Mouse (Mus musculus) midbrain, postnatal 0 days (tissue): ENCODE results near the gene Sh3kbp1. TPM values are rescaled to one million over a fixed set of nuclear protein-coding genes. Genes with fewer than 3 reads are reported as not detected.

Experiments used
- ATAC-seq: fragments of 200-750 bp; cut with Nextera tagmentation; 2 replicates; pipeline ENCODE4 v1.8.0; 2017; ENCODE audit warnings: moderate number of reproducible peaks, mild to moderate bottlenecking, moderate TSS enrichment, moderate library complexity; ENCODE audit not compliant: low FRiP score
- DNase-seq: peaks from one replicate; pipeline ENCODE4 v3.0.0-alpha.2; 2015; ENCODE audit warnings: low spot score
- H3K27ac ChIP-seq: fragments of 300-500 bp; sonication (generic); 2 replicates; pipeline ENCODE4 v1.5.1; 2014; ENCODE audit warnings: low read depth, mild to moderate bottlenecking, low read length, mixed read lengths
- H3K27me3 ChIP-seq: fragments of 300-500 bp; sonication (generic); 2 replicates; pipeline ENCODE4 v1.6.1; 2014; ENCODE audit warnings: low read length, control low read depth, mixed read lengths; ENCODE audit not compliant: insufficient read depth
- H3K36me3 ChIP-seq: fragments of 300-500 bp; sonication (generic); 2 replicates; pipeline ENCODE4 v1.6.1; 2014; ENCODE audit warnings: low read length, control low read depth, mixed read lengths; ENCODE audit not compliant: insufficient read depth
- H3K4me1 ChIP-seq: fragments of 300-500 bp; sonication (generic); 2 replicates; pipeline ENCODE4 v1.6.1; 2014; ENCODE audit warnings: mild to moderate bottlenecking, control low read depth, antibody characterized with exemption, low read length, mixed read lengths; ENCODE audit not compliant: insufficient read depth
- H3K4me2 ChIP-seq: fragments of 300-500 bp; sonication (generic); 2 replicates; pipeline ENCODE4 v1.6.1; 2014; ENCODE audit warnings: low read depth, mild to moderate bottlenecking, low read length, mixed read lengths; ENCODE audit not compliant: poor library complexity, severe bottlenecking
- H3K4me3 ChIP-seq: fragments of 300-500 bp; sonication (generic); 2 replicates; pipeline ENCODE4 v1.5.1; 2014; ENCODE audit warnings: low read depth, mild to moderate bottlenecking, low read length, moderate library complexity
- H3K9ac ChIP-seq: fragments of 300-500 bp; sonication (generic); replicated peaks from 2 replicates; pipeline ENCODE4 v1.6.1; 2014; ENCODE audit warnings: mild to moderate bottlenecking, low read length, moderate library complexity, mixed read lengths; ENCODE audit not compliant: poor library complexity, severe bottlenecking
- H3K9me3 ChIP-seq: fragments of 300-500 bp; sonication (generic); 2 replicates; pipeline ENCODE4 v1.6.1; 2016; ENCODE audit warnings: low read length, control low read depth
- CTCF ChIP-seq: IDR thresholded peaks from 2 replicates; pipeline ENCODE4 v1.5.1; 2016; ENCODE audit warnings: antibody characterized with exemption, mild to moderate bottlenecking
- WGBS: fragments of 180-500 bp; shearing (Covaris S2); extraction: QIAGEN DNeasy Blood & Tissue Kit; methylation state at CpG from one replicate; pipeline ENCODE4 v1.1.7; 2014; 5-methylcytosine and 5-hydroxymethylcytosine counted together
- polyA plus RNA-seq: library from polyadenylated mRNA; unstranded; fragments of >200 nt; fragmentation: Nextera tagmentation; extraction: Ambion mirVana; gene quantifications from 2 replicates; pipeline ENCODE4 v1.2.1, GENCODE M21; 2015
- total RNA-seq: library from RNA; depleted of rRNA; stranded (reverse); fragments of >200 nt; gene quantifications from 2 replicates; pipeline ENCODE4 v1.2.3, GENCODE M21; 2014

Gene Sh3kbp1
- total and polyA plus RNA-seq, 2 experiments from 2014 or later = 41.9 to 42.4 TPM

- no peak overlapping the region for H3K4me3 ChIP-seq
- no peak overlapping the region for H3K27ac ChIP-seq
- no peak overlapping the region for H3K9ac ChIP-seq
- no peaks in the 10 kb centered on the region for H3K9me3 ChIP-seq
- H3K4me2 ChIP-seq = no peak overlapping the region
- DNase-seq (peak; percentile 53), ATAC-seq (no peak)
- H3K36me3 ChIP-seq = no peaks in the 10 kb centered on the region
- H3K4me1 ChIP-seq = no peaks in the 10 kb centered on the region
- WGBS = 56% methylated on average over 4 of the region's 4 CpGs
- no peaks in the 10 kb centered on the region for H3K27me3 ChIP-seq
- TF ChIP-seq CTCF = no peak
These were observed 269.5 kb downstream of the Sh3kbp1 start for GRCm38 (mm10) chrX:159896536-159896935.

- ATAC-seq (no peak), DNase-seq (no peak)
- no peak overlapping the region for H3K4me3 ChIP-seq
- H3K4me1 ChIP-seq = no peaks in the 10 kb centered on the region
- H3K9me3 ChIP-seq = no peaks in the 10 kb centered on the region
- H3K27me3 ChIP-seq = no peaks in the 10 kb centered on the region
- no peaks in the 10 kb centered on the region for H3K36me3 ChIP-seq
- no peak for TF ChIP-seq CTCF
- 38% methylated on average over 2 of the region's 2 CpGs for WGBS
- no peak overlapping the region for H3K4me2 ChIP-seq
- no peak overlapping the region for H3K9ac ChIP-seq
- no peak overlapping the region for H3K27ac ChIP-seq
These were observed 271.0 kb downstream of the Sh3kbp1 start for GRCm38 (mm10) chrX:159898110-159898509.

DNA sequence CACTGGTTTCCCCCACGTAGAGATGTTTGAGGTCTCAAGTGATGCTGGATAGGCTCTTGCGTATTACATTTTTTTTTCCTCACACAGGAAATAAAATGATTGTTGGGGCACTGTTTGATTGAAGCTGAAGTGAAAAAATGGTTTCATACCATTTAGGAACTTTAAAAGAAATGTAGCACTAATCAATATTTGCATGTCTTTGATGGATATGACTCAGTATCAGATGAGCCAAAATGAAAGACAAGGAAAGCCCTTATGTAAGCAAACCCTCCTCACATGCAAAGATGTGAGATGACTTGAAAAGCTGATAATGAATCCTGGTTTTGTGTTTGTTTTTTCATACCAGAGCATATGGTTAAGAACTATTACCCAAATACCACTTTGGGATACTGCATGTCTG lies 272.0 kb downstream of the Sh3kbp1 start:
- no peak for TF ChIP-seq CTCF
- no peak for DNase-seq
- 83% methylated on average over 2 of the region's 2 CpGs for WGBS

GRCm38 (mm10) chrX:159903421-159903820 lies 276.3 kb downstream of the Sh3kbp1 start:
- DNase-seq (no peak), ATAC-seq (no peak)
- Histone ChIP-seq H3K4me1 (no peaks in the 10 kb centered on the region), H3K9ac (no peak overlapping the region), H3K27me3 (no peaks in the 10 kb centered on the region), H3K4me3 (no peak overlapping the region), H3K9me3 (no peaks in the 10 kb centered on the region), H3K4me2 (no peak overlapping the region), H3K27ac (no peak overlapping the region), H3K36me3 (no peaks in the 10 kb centered on the region)
- 83% methylated on average over 3 of the region's 3 CpGs for WGBS
- TF ChIP-seq CTCF = no peak

More for the DNA sequence above, 272.0 kb downstream of the Sh3kbp1 start:
- no peak overlapping the region for H3K27ac ChIP-seq
- H3K4me2 ChIP-seq = no peak overlapping the region
- no peaks in the 10 kb centered on the region for H3K9me3 ChIP-seq
- no peak overlapping the region for H3K4me3 ChIP-seq
- no peaks in the 10 kb centered on the region for H3K27me3 ChIP-seq
- no peaks in the 10 kb centered on the region for H3K36me3 ChIP-seq
- no peak for ATAC-seq
- H3K9ac ChIP-seq = no peak overlapping the region
- no peaks in the 10 kb centered on the region for H3K4me1 ChIP-seq

DNA sequence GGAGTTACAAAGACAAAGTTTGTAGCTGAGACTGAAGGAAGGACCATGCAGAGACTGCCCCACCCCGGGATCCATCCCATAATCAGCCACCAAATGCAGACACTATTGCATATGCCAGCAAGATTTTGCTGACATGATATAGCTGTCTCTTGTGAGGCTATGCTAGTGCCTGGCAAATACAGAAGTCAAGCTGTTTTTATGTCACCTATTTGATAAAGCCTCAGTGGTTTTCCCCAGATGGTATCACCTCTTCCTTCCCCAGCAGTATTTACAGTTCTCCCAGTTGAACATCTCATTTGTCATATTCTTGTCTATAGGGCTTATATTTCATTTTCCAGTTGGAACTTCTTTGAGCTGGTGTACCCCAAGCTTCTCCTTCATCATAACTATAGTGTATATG lies 280.6 kb downstream of the Sh3kbp1 start:
- Histone ChIP-seq H3K9ac (no peak overlapping the region), H3K36me3 (no peaks in the 10 kb centered on the region), H3K9me3 (no peaks in the 10 kb centered on the region), H3K4me1 (no peaks in the 10 kb centered on the region), H3K27ac (no peak overlapping the region), H3K27me3 (no peaks in the 10 kb centered on the region), H3K4me3 (no peak overlapping the region), H3K4me2 (no peak overlapping the region)
- WGBS = 74% methylated on average over 1 of the region's 1 CpGs
- DNase-seq (no peak), ATAC-seq (no peak)
- TF ChIP-seq CTCF = no peak

DNA sequence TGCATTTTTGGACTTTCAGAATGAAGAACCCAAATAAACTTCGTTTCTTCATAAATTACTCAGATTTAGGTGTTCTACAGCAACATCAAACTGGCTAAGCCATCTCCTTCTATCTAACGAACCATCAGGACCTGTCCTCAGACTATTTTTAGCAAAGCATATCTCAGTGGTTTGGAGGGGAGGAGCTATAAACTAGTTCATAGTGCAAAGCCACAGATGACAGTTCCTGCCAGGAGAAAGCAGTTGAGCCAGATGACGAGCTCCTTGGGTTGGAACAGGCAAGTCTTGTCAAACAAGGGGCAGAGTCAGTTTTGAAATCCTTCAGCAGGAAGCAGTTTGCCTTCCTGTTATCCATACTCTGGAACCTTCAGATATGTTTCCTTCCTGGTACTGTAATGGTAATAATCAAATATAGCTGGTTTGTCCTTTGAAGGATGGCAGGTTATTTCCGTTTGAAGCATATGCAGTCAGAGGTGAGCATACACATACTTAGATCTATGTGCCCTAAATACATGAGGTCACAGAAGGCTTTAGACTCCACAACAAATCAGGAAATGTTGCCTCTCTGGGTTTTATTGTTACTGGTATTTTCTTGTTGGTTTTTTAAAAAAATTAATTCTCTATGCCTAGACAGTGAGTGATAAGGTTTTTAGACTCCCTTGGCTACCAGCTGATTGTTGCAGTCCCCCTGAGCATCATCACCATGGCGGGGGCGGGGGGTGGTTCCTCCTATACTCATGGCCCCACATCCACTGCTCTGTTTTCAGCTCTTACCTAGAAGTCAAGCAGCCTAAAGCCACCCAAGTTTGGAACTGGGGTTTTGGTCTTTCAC lies 282.6 kb downstream of the Sh3kbp1 start:
- no peak for TF ChIP-seq CTCF
- H3K9ac ChIP-seq = no peak overlapping the region
- WGBS = 79% methylated on average over 6 of the region's 6 CpGs
- no peak overlapping the region for H3K4me3 ChIP-seq
- ATAC-seq (no peak), DNase-seq (no peak)
- no peak overlapping the region for H3K27ac ChIP-seq
- H3K4me2 ChIP-seq = no peak overlapping the region
- no peaks in the 10 kb centered on the region for H3K9me3 ChIP-seq
- H3K27me3 ChIP-seq = no peaks in the 10 kb centered on the region
- H3K4me1 ChIP-seq = no peaks in the 10 kb centered on the region
- H3K36me3 ChIP-seq = no peaks in the 10 kb centered on the region
